Mouse (Mus musculus) neural tube, embryonic 11.5 days (tissue): ENCODE data around the gene Srpr. TPM values are rescaled to one million over a fixed set of nuclear protein-coding genes. Genes with fewer than 3 reads are reported as not detected.

Source experiments
- ATAC-seq: fragments of 200-750 bp; cut with Nextera tagmentation; 2 replicates; pipeline ENCODE4 v1.8.0; 2017; ENCODE audit warnings: moderate number of reproducible peaks, mild to moderate bottlenecking, moderate TSS enrichment, moderate library complexity; ENCODE audit not compliant: insufficient read depth, low FRiP score, low TSS enrichment
- DNase-seq: peaks from one replicate; pipeline ENCODE4 v3.0.0-alpha.2; 2015; ENCODE audit warnings: low spot score
- H3K27ac ChIP-seq: fragments of 300-500 bp; sonication (generic); 2 replicates; pipeline ENCODE4 v1.5.1; 2014; ENCODE audit warnings: low read depth, mild to moderate bottlenecking, low read length
- H3K27me3 ChIP-seq: fragments of 300-500 bp; sonication (generic); 2 replicates; pipeline ENCODE4 v1.6.1; 2014; ENCODE audit warnings: mild to moderate bottlenecking, low read length, mixed read lengths; ENCODE audit not compliant: control insufficient read depth, insufficient read depth
- H3K36me3 ChIP-seq: fragments of 300-500 bp; sonication (generic); 2 replicates; pipeline ENCODE4 v1.6.1; 2014; ENCODE audit warnings: mild to moderate bottlenecking, low read length, moderate library complexity, mixed read lengths; ENCODE audit not compliant: control insufficient read depth, insufficient read depth
- H3K4me1 ChIP-seq: fragments of 300-500 bp; sonication (generic); 2 replicates; pipeline ENCODE4 v1.6.1; 2014; ENCODE audit warnings: low read length, mixed read lengths; ENCODE audit not compliant: control insufficient read depth, insufficient read depth
- H3K4me2 ChIP-seq: fragments of 300-500 bp; sonication (generic); 2 replicates; pipeline ENCODE4 v1.6.1; 2014; ENCODE audit warnings: low read depth, mild to moderate bottlenecking, moderate library complexity
- H3K4me3 ChIP-seq: fragments of 300-500 bp; sonication (generic); 2 replicates; pipeline ENCODE4 v1.5.1; 2014; ENCODE audit warnings: low read depth, low read length
- H3K9ac ChIP-seq: fragments of 300-500 bp; sonication (generic); 2 replicates; pipeline ENCODE4 v1.6.1; 2014; ENCODE audit warnings: mild to moderate bottlenecking, low read length
- H3K9me3 ChIP-seq: fragments of 300-500 bp; sonication (generic); 2 replicates; pipeline ENCODE4 v1.6.1; 2016; ENCODE audit warnings: low read length; ENCODE audit not compliant: control insufficient read depth
- WGBS: fragments of 180-500 bp; shearing (Covaris S2); extraction: QIAGEN DNeasy Blood & Tissue Kit; methylation state at CpG from one replicate; pipeline ENCODE4 v1.1.7; 2014; 5-methylcytosine and 5-hydroxymethylcytosine counted together
- polyA plus RNA-seq: library from polyadenylated mRNA; unstranded; fragments of >200 nt; fragmentation: Nextera tagmentation; extraction: Ambion mirVana; gene quantifications from 2 replicates; pipeline ENCODE4 v1.2.1, GENCODE M21; 2014

Gene Srpr
- polyA plus RNA-seq, 1 experiment from 2014 or later: 105 TPM

DNA sequence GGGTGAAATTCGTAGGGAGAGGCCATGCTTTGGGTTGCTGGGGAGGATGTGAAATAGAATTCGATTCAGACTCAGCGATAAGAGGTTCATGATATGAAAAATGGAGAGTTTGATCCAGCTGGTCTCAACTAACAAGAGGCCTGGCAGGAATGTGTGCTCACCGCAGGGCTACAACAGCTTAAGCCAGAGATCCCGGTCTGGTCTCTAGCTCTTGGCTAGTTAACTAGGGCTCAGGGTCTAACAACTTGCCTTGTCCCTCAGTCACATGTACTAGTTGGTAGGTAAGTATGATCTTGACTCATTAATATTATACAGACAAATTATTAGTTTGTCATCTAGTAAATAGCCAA is 82.9 kb downstream of the Srpr start:
- DNase-seq (no peak), ATAC-seq (no peak; the same call in 1 of the 2 replicates)
- Histone ChIP-seq H3K4me3 (no peak overlapping the region), H3K4me2 (no peak overlapping the region), H3K9ac (no peak overlapping the region), H3K4me1 (0 out of 2 replicates have a peak, but pooled peaks cover 8% of the 10 kb centered on the region), H3K27me3 (no peaks in the 10 kb centered on the region; the same call in 1 of the 2 replicates), H3K27ac (no peak overlapping the region), H3K9me3 (no peaks in the 10 kb centered on the region), H3K36me3 (peaks cover under 1% of the 10 kb centered on the region)
- WGBS: 57% methylated on average over 5 of the region's 5 CpGs

GRCm38 (mm10) chr9:35283415-35284069 is 83.6 kb downstream of the Srpr start:
- no peaks in the 10 kb centered on the region for H3K9me3 ChIP-seq
- ATAC-seq (no peak), DNase-seq (no peak)
- WGBS: 64% methylated on average over 13 of the region's 13 CpGs
- H3K9ac ChIP-seq: no peak overlapping the region
- 0 out of 2 replicates have a peak, but pooled peaks cover 8% of the 10 kb centered on the region for H3K4me1 ChIP-seq
- H3K36me3 ChIP-seq: no peaks in the 10 kb centered on the region; the same call in 1 of the 2 replicates
- no peak overlapping the region for H3K4me2 ChIP-seq
- H3K27me3 ChIP-seq: no peaks in the 10 kb centered on the region; the same call in 1 of the 2 replicates
- H3K4me3 ChIP-seq: no peak overlapping the region
- no peak overlapping the region for H3K27ac ChIP-seq

DNA sequence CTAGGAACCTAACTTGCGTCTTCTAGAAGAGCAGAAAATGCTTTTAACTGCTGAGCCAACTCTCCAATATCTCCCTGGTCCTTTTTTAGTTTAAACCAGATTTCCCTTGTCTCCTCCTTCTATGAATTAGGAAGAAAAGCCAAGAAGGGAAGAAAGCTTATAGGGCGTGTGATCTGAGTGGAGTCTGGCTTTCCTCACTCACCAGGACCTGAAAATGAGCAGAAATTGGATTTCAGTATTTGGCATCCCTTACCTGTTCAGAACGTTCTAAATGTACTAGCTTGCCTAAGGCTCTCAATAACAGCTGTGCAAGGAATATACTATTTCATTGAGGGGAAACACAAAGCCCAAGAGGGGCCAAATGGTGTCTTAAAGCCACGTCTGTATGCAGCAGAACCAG is 84.4 kb downstream of the Srpr start:
- Histone ChIP-seq H3K9me3 (no peaks in the 10 kb centered on the region), H3K27me3 (peaks cover 4% of the 10 kb centered on the region; the same call in 1 of the 2 replicates), H3K4me1 (0 out of 2 replicates have a peak, but pooled peaks cover 8% of the 10 kb centered on the region), H3K4me2 (no peak overlapping the region), H3K9ac (no peak overlapping the region), H3K4me3 (no peak overlapping the region), H3K36me3 (no peaks in the 10 kb centered on the region; the same call in 1 of the 2 replicates), H3K27ac (no peak overlapping the region)
- ATAC-seq: no peak
- 80% methylated on average over 4 of the region's 4 CpGs for WGBS
- DNase-seq: no peak

- Histone ChIP-seq H3K36me3 (no peaks in the 10 kb centered on the region), H3K27me3 (peaks cover 4% of the 10 kb centered on the region; the same call in 1 of the 2 replicates), H3K4me3 (no peak overlapping the region), H3K9ac (no peak overlapping the region), H3K4me1 (0 out of 2 replicates have a peak, but pooled peaks cover 8% of the 10 kb centered on the region), H3K4me2 (no peak overlapping the region), H3K9me3 (no peaks in the 10 kb centered on the region), H3K27ac (no peak overlapping the region)
- ATAC-seq (no peak), DNase-seq (no peak)
- WGBS: 91% methylated on average over 3 of the region's 3 CpGs
Observed at GRCm38 (mm10) chr9:35286351-35286750, 86.4 kb downstream of the Srpr start.

DNA sequence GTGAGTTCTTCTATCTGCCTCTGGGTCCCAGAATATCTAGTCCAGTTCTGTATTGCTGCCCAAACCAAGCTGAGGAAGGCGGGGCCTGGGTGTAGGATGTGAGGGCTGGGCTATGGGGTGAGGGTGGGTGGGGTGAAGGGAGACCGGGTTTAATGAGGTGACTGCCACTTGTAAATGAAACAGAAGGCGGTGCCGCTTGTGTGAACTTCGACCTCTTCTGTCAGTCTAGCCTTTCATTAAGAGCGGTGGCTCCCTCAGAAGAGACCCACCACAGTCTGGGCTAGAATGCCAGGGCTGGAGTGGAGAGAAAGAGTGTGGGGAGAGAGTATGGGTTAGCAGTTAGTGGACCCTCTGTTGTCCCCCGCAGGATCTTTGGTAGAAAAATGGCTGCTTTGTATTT is 90.0 kb downstream of the Srpr start:
- no peaks in the 10 kb centered on the region for H3K4me1 ChIP-seq
- WGBS: 17% methylated on average over 7 of the region's 7 CpGs
- no peak overlapping the region for H3K4me3 ChIP-seq
- no peaks in the 10 kb centered on the region for H3K36me3 ChIP-seq
- ATAC-seq (peak; percentile 38; the same call in 1 of the 2 replicates), DNase-seq (no peak)
- H3K27ac ChIP-seq: no peak overlapping the region
- H3K27me3 ChIP-seq: peaks cover 4% of the 10 kb centered on the region; the same call in 1 of the 2 replicates
- no peak overlapping the region for H3K9ac ChIP-seq
- no peaks in the 10 kb centered on the region for H3K9me3 ChIP-seq
- H3K4me2 ChIP-seq: no peak overlapping the region

GRCm38 (mm10) chr9:35290417-35290816 is 90.4 kb downstream of the Srpr start:
- Histone ChIP-seq H3K4me3 (no peak overlapping the region), H3K4me1 (no peaks in the 10 kb centered on the region), H3K27ac (no peak overlapping the region), H3K27me3 (peaks cover 4% of the 10 kb centered on the region; the same call in 1 of the 2 replicates), H3K4me2 (no peak overlapping the region), H3K36me3 (no peaks in the 10 kb centered on the region), H3K9ac (no peak overlapping the region), H3K9me3 (no peaks in the 10 kb centered on the region)
- WGBS: 95% methylated on average over 3 of the region's 3 CpGs
- DNase-seq (no peak), ATAC-seq (no peak)

DNA sequence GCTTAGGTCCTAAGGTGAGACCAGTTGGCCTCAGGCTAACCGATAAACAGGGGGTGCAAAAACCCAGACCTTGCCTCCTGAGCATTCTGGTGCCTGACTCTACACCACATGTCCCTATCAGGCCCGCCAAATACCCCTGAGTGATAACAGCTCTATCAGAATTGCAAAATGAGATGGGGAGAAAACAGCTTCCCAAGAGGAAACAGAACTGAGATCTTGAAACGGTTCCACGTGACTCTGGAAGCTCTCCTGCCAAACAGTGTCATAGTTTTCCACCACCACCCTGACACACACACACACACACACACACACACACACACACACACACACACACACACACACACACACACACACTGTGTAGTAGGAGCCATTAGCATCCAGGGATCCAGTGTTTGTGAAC is 90.9 kb downstream of the Srpr start:
- Histone ChIP-seq H3K4me2 (no peak overlapping the region), H3K9ac (no peak overlapping the region), H3K27me3 (peaks cover 4% of the 10 kb centered on the region; the same call in 1 of the 2 replicates), H3K36me3 (no peaks in the 10 kb centered on the region), H3K4me1 (no peaks in the 10 kb centered on the region), H3K27ac (no peak overlapping the region), H3K9me3 (no peaks in the 10 kb centered on the region), H3K4me3 (no peak overlapping the region)
- no peak for DNase-seq
- 82% methylated on average over 4 of the region's 4 CpGs for WGBS
- no peak for ATAC-seq

- no peaks in the 10 kb centered on the region for H3K9me3 ChIP-seq
- ATAC-seq (no peak), DNase-seq (no peak)
- no peaks in the 10 kb centered on the region for H3K36me3 ChIP-seq
- no peaks in the 10 kb centered on the region for H3K4me1 ChIP-seq
- no peak overlapping the region for H3K4me2 ChIP-seq
- no peak overlapping the region for H3K9ac ChIP-seq
- no peak overlapping the region for H3K27ac ChIP-seq
- peaks cover 4% of the 10 kb centered on the region; the same call in 1 of the 2 replicates for H3K27me3 ChIP-seq
- no peak overlapping the region for H3K4me3 ChIP-seq
- 84% methylated on average over 5 of the region's 5 CpGs for WGBS
Observed at GRCm38 (mm10) chr9:35293465-35293864, 93.5 kb downstream of the Srpr start.
